9 mouse cellular contexts compared by ENCODE assay signal in genomic region chr8:112909527-112909926, GRCm38 (mm10).
A peak's percentile ranks its signal among the peaks of the same experiment; 100 is the strongest.
DNase-seq lines count a peak whose midpoint lies in the region; ATAC-seq and TF ChIP-seq lines count a peak whose summit lies in the region.
"Had no signal": no experiment of that assay in that cellular context is flagged by ENCODE, and none has a peak within 500 bp of the region (broad histone marks: within the 10 kb centered on the region; RNA-seq: fewer than 3 reads in every experiment).

No protein-coding gene starts in this region.

- no peak for TF ChIP-seq POLR2A in brain, embryonic 14.5 days (IDR thresholded peaks at IDR 0.05; ENCODE audit: borderline replicate concordance, extremely low read depth, insufficient read depth, insufficient read length, poor library complexity, severe bottlenecking)

- peaks cover 14% of the 10 kb centered on the region for H3K4me1 ChIP-seq in forebrain, postnatal 0 days (ENCODE audit: insufficient read depth)
- H3K4me1 ChIP-seq in forebrain, embryonic 16.5 days (replicated peaks; ENCODE audit: control insufficient read depth, insufficient read depth, low read length): peaks cover 23% of the 10 kb centered on the region
- H3K4me1 ChIP-seq in midbrain, embryonic 14.5 days (ENCODE audit: control insufficient read depth, insufficient read depth, low read length): peaks cover 13% of the 10 kb centered on the region
- peaks cover 23% of the 10 kb centered on the region for H3K4me1 ChIP-seq in midbrain, embryonic 13.5 days (replicated peaks)
- H3K4me1 ChIP-seq in limb, embryonic 10.5 days: no peaks in the 10 kb centered on the region
- H3K4me1 ChIP-seq: liver, embryonic 13.5 days had no signal

- H3K4me2 ChIP-seq in forebrain, postnatal 0 days (ENCODE audit: low read depth): no peak overlapping the region
- H3K4me2 ChIP-seq in forebrain, embryonic 16.5 days (ENCODE audit: low read length): no peak overlapping the region
- no peak overlapping the region for H3K4me2 ChIP-seq in midbrain, embryonic 14.5 days (ENCODE audit: low read length)
- no peak overlapping the region for H3K4me2 ChIP-seq in midbrain, embryonic 13.5 days (replicated peaks)
- H3K4me2 ChIP-seq: liver, embryonic 13.5 days had no signal

- no peaks in the 10 kb centered on the region for H3K27me3 ChIP-seq in forebrain, postnatal 0 days (ENCODE audit: insufficient read depth, low read length)
- no peaks in the 10 kb centered on the region for H3K27me3 ChIP-seq in forebrain, embryonic 16.5 days (replicated peaks; ENCODE audit: control insufficient read depth, insufficient read depth, low read length)
- H3K27me3 ChIP-seq in midbrain, embryonic 14.5 days (ENCODE audit: control insufficient read depth, insufficient read depth, low read length): no peaks in the 10 kb centered on the region
- no peaks in the 10 kb centered on the region for H3K27me3 ChIP-seq in midbrain, embryonic 13.5 days
- no peaks in the 10 kb centered on the region for H3K27me3 ChIP-seq in limb, embryonic 10.5 days (ENCODE audit: low read depth, poor library complexity, severe bottlenecking)
- H3K27me3 ChIP-seq: liver, embryonic 13.5 days had no signal

- peak; percentile 36; the same call in 1 of the 2 replicates for TF ChIP-seq CTCF in forebrain, postnatal 0 days (IDR thresholded peaks at IDR 0.05; ENCODE audit: low read depth)
- peak; percentile 46; the same call in 1 of the 2 replicates for TF ChIP-seq CTCF in brain, embryonic 14.5 days (IDR thresholded peaks at IDR 0.05; ENCODE audit: borderline replicate concordance, extremely low read depth, insufficient read depth, insufficient read length)

- no peak overlapping the region for H3K9ac ChIP-seq in forebrain, postnatal 0 days
- H3K9ac ChIP-seq in forebrain, embryonic 16.5 days (replicated peaks; ENCODE audit: low read depth, low read length): no peak overlapping the region
- H3K9ac ChIP-seq in midbrain, embryonic 14.5 days (replicated peaks; ENCODE audit: low read length): no peak overlapping the region
- no peak overlapping the region for H3K9ac ChIP-seq in midbrain, embryonic 13.5 days (replicated peaks)
- H3K9ac ChIP-seq: liver, embryonic 13.5 days had no signal

- H3K4me3 ChIP-seq in forebrain, postnatal 0 days (ENCODE audit: low read depth, low read length): no peak overlapping the region
- H3K4me3 ChIP-seq in forebrain, embryonic 16.5 days (replicated peaks; ENCODE audit: low read length): no peak overlapping the region
- H3K4me3 ChIP-seq in midbrain, embryonic 14.5 days (replicated peaks; ENCODE audit: low read depth, low read length): no peak overlapping the region
- no peak overlapping the region for H3K4me3 ChIP-seq in midbrain, embryonic 13.5 days (replicated peaks)
- no peak overlapping the region for H3K4me3 ChIP-seq in limb, embryonic 10.5 days
- H3K4me3 ChIP-seq: liver, embryonic 13.5 days had no signal

- DNase-seq in forebrain, postnatal 0 days: no peak
- DNase-seq in midbrain, embryonic 14.5 days: peak; percentile 54
- DNase-seq in brain, embryonic 14.5 days (ENCODE audit: low read depth): peak; percentile 72
- DNase-seq in limb, embryonic 10.5 days (ENCODE audit: low spot score): peak; percentile 41
- DNase-seq in lung, postnatal 10 days: no peak
- no peak for DNase-seq in MN1 (ENCODE audit: low spot score)
- DNase-seq: liver, embryonic 13.5 days had no signal

- 62% methylated on average over 5 of the region's 5 CpGs for WGBS in forebrain, postnatal 0 days
- 62% methylated on average over 5 of the region's 5 CpGs for WGBS in forebrain, embryonic 16.5 days
- WGBS in midbrain, embryonic 14.5 days: 66% methylated on average over 5 of the region's 5 CpGs
- WGBS in midbrain, embryonic 13.5 days: 53% methylated on average over 5 of the region's 5 CpGs
- WGBS in limb, embryonic 10.5 days: 61% methylated on average over 5 of the region's 5 CpGs

- H3K9me3 ChIP-seq in forebrain, postnatal 0 days (ENCODE audit: low read length): no peaks in the 10 kb centered on the region
- no peaks in the 10 kb centered on the region for H3K9me3 ChIP-seq in forebrain, embryonic 16.5 days (ENCODE audit: control insufficient read depth, low read length)
- no peaks in the 10 kb centered on the region for H3K9me3 ChIP-seq in midbrain, embryonic 14.5 days (ENCODE audit: control insufficient read depth, low read length)
- no peaks in the 10 kb centered on the region for H3K9me3 ChIP-seq in midbrain, embryonic 13.5 days
- H3K9me3 ChIP-seq in limb, embryonic 10.5 days (replicated peaks): no peaks in the 10 kb centered on the region
- H3K9me3 ChIP-seq: liver, embryonic 13.5 days had no signal

- H3K27ac ChIP-seq in forebrain, postnatal 0 days (ENCODE audit: low read depth, low read length): no peak overlapping the region
- no peak overlapping the region for H3K27ac ChIP-seq in forebrain, embryonic 16.5 days (ENCODE audit: low read length)
- H3K27ac ChIP-seq in midbrain, embryonic 14.5 days (replicated peaks; ENCODE audit: low read depth, low read length): no peak overlapping the region
- H3K27ac ChIP-seq in midbrain, embryonic 13.5 days: no peak overlapping the region
- no peak overlapping the region for H3K27ac ChIP-seq in limb, embryonic 10.5 days
- H3K27ac ChIP-seq: liver, embryonic 13.5 days had no signal

- no peaks in the 10 kb centered on the region for H3K36me3 ChIP-seq in forebrain, postnatal 0 days (ENCODE audit: insufficient read depth)
- no peaks in the 10 kb centered on the region for H3K36me3 ChIP-seq in forebrain, embryonic 16.5 days (ENCODE audit: control insufficient read depth, insufficient read depth)
- H3K36me3 ChIP-seq in midbrain, embryonic 14.5 days (ENCODE audit: control insufficient read depth, insufficient read depth, low read length): no peaks in the 10 kb centered on the region
- no peaks in the 10 kb centered on the region for H3K36me3 ChIP-seq in midbrain, embryonic 13.5 days
- no peaks in the 10 kb centered on the region for H3K36me3 ChIP-seq in limb, embryonic 10.5 days
- H3K36me3 ChIP-seq: liver, embryonic 13.5 days had no signal

- ATAC-seq in forebrain, postnatal 0 days: no peak
- no peak for ATAC-seq in forebrain, embryonic 16.5 days
- no peak for ATAC-seq in midbrain, embryonic 14.5 days (ENCODE audit: low FRiP score, low TSS enrichment)
- no peak for ATAC-seq in midbrain, embryonic 13.5 days

Comparison
In these comparisons a context has a peak if more than half of its experiments do, and no peak if none do; other contexts are left out.
1. DNase-seq: peak in midbrain, embryonic 14.5 days (single experiment), brain, embryonic 14.5 days (single experiment) and limb, embryonic 10.5 days (single experiment); none in forebrain, postnatal 0 days (single experiment), lung, postnatal 10 days (single experiment) and MN1 (single experiment).